Mouse (Mus musculus) embryo, embryonic 10 days (tissue): Measurements from ENCODE around the gene Zfp541.

Experiments used
- DNase-seq: peaks from one replicate; pipeline ENCODE4 v3.0.0-alpha.2; 2015; ENCODE audit warnings: low spot score

The Zfp541 gene

DNA sequence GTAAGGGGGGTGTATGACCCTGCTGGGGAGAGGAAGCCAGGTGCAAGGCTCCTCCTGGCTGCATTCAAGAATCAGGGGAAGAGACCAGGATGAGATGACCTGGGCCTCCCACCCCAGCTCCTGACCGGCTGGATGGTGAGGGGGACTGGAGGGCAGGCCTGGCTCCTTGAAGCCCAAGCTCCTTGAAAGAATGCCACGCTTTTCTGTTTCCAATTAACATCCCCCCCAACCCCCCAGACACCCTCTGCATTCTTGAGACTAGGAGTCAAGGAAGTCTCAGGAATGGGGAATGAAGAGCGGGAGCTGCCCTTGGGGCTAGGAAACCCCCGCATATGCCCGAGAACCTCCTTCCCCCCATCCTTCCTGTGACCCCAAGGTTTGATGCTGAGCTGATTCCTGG, 17.1 kb upstream of the Zfp541 start:
- DNase-seq: peak; percentile 64

GRCm38 (mm10) chr7:16045538-16045937, 16.1 kb upstream of the Zfp541 start:
- no peak for DNase-seq

- DNase-seq: peak; percentile 68
These were observed 15.5 kb upstream of the Zfp541 start for GRCm38 (mm10) chr7:16046101-16046480.

GRCm38 (mm10) chr7:16046481-16047337, 14.9 kb upstream of the Zfp541 start:
- DNase-seq: peak; percentile 66

GRCm38 (mm10) chr7:16047338-16048146, 14.1 kb upstream of the Zfp541 start, which contains the start of gene Bicra:
Gene Bicra (minus strand): TSS chr7:16047921.
- peak; percentile 75 for DNase-seq

GRCm38 (mm10) chr7:16048164-16048564, 13.4 kb upstream of the Zfp541 start:
- DNase-seq: peak; percentile 98

GRCm38 (mm10) chr7:16048675-16049575, 12.7 kb upstream of the Zfp541 start:
- DNase-seq: peak; percentile 36

DNA sequence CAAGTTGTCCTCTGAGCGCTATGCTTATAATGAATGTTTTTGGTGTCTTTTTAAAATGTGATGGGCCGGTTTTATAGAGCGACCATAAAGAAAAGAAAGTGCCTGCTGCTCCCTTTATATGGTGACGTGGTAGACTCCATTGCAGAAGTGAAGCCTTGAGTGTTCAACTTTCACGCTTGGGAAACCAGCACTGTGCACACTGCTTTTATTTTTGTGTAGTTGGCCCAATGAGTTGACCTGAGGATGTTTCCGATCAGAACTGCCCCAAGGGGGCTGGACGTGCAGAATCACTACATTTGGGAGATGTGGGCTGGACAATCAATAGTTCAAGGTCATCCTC, 12.1 kb upstream of the Zfp541 start:
- no peak for DNase-seq

DNA sequence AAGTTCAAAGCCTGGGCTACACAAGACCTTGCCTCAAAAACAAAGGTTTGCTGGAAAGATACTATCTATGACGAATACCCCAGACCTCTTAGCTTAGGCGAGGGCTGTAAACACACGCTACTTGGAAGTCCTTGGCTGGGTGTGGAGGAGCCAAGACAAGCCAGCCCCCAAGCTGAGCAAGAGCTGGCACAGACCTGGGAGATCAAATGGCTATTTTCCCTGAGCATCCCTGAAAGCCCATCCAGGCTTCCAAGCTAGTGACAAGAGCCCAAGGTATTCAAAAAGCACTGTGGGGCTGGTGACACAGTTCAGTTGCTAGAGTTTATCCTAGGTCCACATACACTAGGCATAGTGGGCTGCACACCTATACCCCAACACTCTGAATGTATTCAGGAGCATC, 11.0 kb upstream of the Zfp541 start:
- DNase-seq: no peak

DNA sequence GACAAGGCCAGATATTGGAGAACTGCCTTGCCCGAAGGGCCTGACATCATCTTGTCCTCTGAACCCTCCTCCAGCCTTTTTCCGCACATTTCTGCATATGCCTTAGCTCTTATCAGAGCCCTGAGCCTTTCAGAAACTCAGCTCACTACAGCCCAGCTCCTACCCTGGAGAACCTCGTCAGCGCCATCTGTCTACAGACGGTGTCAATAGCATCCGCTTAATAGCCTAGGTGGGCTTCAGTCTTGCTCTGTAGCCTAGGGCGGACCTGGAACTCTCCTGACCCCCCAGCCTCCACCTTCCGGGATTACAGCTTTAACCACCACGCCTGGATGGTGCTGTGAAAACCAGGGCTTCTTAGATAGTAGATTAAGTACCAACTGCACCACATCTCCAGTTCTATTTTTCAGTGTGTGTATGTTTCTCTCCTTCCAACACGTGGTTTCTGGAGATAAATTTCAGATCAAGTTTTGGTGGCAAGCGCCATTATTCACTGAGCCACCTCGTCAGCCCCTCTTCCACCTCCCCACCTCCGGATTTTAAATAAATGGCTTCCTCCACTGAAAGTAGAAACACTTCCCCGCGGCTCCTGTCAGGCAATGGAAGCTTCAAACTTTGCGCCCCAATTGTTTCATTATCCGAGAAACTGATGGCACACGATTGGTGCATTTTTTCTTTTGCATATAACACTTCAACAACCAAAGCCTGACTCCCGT, 9.6 kb upstream of the Zfp541 start:
- DNase-seq: peak; percentile 87

- DNase-seq: peak; percentile 98
These were observed 8.9 kb upstream of the Zfp541 start for GRCm38 (mm10) chr7:16052684-16053083.

GRCm38 (mm10) chr7:16053105-16053504, 8.5 kb upstream of the Zfp541 start:
- no peak for DNase-seq

DNA sequence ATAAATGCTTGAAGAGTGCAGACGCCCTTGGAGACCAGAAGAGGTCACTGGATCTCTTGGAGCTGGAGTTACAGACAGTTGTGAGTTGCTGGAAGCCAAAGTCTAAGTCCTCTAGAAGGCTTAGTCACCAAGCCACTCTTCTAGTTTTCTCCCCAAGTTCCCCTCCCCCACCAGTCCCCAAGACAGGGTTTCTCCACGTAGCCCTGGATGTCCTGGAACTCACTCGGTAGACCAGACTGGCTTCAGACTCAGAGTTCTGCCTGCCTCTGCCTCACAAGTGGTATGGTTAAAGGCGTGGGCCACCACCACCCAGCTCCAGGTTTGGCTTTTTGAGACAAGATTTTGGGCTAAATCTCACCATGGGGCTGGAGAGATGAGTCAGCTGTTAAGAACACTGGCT, 6.6 kb upstream of the Zfp541 start:
- DNase-seq: no peak

DNA sequence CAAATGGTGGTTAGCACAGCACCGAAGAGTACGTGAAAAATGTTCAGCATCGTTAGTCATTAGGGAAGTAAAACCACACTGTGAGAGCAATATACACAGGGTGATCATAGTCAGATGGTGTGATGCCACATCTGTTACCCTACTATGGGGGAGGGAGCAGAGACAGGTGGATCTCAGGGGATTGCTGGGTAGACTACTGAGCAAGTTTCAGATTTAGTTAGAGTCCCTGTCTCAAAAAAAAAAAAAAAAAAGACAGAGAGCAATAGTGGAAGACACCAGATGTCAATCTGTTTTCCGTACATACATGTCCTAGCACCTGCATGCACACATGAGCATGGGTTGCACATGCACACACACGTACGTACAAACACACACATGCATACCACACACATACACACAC, 5.9 kb upstream of the Zfp541 start:
- no peak for DNase-seq

GRCm38 (mm10) chr7:16056459-16057135, 5.0 kb upstream of the Zfp541 start:
- no peak for DNase-seq

- no peak for DNase-seq
These were observed 4.5 kb upstream of the Zfp541 start for GRCm38 (mm10) chr7:16057136-16057534.

- no peak for DNase-seq
These were observed 446 bp downstream of the Zfp541 start for GRCm38 (mm10) chr7:16062099-16062420.

DNA sequence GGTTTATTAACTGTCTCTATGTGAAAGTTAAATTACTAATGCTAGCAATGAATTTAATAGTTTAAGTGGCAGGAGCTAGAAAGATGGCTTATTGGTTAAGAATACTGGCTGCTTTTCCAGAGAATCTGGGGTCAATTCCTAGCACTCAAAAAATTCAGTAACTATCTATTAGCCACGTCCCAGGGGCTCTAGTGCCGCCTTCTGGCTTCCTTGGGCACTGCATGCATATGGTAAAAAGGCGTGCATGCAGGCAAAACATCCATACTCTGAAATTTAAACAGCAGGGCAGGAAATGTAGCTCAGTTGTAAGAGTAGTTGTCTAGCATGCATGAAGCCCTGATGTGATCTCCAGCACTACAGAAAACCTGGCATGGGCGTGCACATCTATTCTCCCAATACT, 1.9 kb downstream of the Zfp541 start:
- DNase-seq: no peak

- DNase-seq: no peak
These were observed 9.2 kb downstream of the Zfp541 start for GRCm38 (mm10) chr7:16070846-16071245.

DNA sequence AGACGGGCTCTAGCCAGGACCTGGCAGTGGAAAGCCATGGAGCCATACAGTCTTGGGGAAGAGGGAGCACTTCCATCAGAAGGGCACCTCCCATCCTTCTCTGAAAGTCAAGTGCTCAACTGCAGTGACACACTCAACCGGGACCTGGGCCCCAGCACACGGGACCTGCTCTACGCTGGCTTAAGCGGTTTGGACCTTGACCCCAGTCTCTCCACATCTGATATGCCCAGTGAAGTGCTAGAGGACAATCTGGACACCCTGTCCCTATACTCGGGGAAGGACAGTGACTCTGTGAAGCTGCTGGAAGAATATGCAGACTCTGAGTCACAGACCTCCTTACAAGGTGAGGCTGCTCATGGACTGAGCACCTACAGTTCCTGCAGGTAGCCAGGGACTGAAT, 10.3 kb downstream of the Zfp541 start:
- no peak for DNase-seq

DNA sequence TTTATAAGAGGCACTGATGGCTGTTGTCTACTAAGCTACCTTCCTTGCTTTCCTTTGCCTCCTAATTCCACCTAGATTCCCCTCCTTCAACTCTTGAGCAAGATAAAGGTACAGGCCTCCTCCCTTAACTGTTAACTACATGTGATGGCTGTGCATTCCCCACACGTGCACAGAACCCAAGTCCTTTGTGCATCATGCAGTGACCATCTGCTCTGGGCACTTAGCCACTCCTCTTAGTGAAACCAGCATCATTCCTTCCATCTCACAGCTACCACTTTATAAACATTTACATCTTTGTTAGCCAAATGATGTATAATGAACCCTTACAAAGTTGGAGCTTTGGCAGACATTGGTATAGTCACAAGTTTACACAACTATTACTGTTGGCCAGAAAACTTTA, 18.3 kb downstream of the Zfp541 start:
- no peak for DNase-seq
